Mouse (Mus musculus): ENCODE data around the gene Idi2.
"Not testable (repeated sequence)": the region's sequence is repeated elsewhere in the genome, so short reads cannot be mapped to it uniquely, and the experiment has no call there.

Gene Idi2

DNA sequence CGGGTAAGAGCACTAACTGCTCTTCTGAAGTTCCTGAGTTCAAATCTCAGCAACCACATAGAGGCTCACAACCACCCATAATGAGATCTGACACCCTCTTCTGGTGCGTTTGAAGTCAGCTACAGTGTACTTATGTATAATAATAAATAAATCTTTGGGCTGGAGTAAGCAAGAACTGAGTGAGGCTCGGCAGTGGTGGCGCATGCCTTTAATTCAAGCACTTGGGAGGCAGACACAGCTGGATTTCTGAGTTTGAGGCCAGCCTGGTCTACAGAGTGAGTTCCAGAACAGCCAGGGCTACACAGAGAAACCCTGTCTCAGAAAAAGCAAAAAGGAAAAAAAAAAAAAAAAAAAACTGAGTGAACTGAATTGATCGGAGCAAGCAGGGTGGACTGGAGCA lies 44.6 kb downstream of the Idi2 start:
- in situ Hi-C loops (cut with MseI, MboI): not testable (repeated sequence)

DNA sequence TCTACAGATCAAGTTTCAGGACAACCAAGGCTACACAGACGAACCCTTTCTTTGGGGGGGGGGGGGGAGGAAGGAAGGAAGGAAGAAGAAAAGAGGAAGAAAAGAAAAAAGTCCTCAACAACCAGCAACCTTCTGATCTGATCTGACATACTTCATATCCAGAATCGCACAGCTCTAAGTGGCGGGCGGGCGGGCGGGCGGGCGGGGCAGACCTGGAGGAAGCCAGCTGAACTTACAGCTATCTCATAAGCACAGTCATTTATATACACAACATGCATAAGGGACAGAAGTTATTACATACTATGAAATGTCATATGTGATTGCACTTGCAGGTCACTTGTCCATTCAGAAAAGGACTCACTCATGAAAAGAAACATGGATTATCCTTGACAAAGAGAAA lies 46.8 kb downstream of the Idi2 start:
- in situ Hi-C loops (cut with MseI, MboI): no loop called here

DNA sequence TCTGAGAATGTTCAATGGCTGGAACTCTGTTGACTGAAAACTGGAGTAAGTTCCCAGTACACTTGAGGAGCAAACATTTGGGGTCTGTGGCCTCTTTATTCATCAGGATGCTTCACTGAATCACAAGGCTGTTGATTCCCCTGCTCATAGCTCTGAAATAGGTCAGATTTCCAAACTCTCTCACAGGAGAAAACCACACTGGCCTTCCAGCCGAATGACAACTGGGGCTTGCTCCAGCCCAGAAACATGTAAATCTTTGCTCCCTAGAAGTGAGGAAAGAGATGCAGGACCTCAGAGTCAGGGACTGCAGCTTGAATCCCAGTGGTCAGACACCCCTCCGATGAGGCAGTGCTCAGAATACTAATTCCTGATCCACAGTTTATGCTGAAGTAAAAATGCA lies 50.6 kb downstream of the Idi2 start:
- in situ Hi-C loops (cut with MseI, MboI): no loop called here
